In the genomic region with DNA sequence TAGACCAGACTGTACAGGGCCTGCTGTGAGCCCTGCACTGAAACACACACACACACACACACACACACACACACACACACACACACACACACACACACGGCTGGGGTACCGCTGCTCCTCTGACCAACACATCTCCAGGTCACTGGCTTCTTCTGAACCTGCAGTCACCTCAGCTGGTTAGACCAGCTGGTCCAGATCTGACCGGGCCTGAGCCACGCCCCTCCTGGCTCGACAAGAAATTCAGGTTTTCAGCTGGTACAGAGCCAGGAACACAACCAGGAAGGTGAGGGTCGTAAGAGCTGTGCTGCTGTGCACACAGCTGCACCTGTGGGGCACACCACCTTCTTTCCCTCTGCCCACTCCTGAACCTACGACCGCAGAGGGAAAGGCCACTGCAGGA, we compare ENCODE assay signal across 10 mouse cellular contexts. TPM values are rescaled to one million over a fixed set of nuclear protein-coding genes. Genes with fewer than 3 reads are reported as not detected.
DNase-seq lines count a peak whose midpoint lies in the region; ATAC-seq and TF ChIP-seq lines count a peak whose summit lies in the region.
"Had no signal": no experiment of that assay in that cellular context is flagged by ENCODE, and none has a peak within 500 bp of the region (broad histone marks: within the 10 kb centered on the region; RNA-seq: fewer than 3 reads in every experiment).

No protein-coding gene starts in this region.

- H3K4me3 ChIP-seq in E14TG2a.4 (replicated peaks; ENCODE audit: low read length) = peak overlapping the region; percentile 18
- no peak overlapping the region for H3K4me3 ChIP-seq in lung, postnatal 0 days (ENCODE audit: low read depth, low read length)

- no peak for TF ChIP-seq CTCF in E14TG2a.4 (conservative IDR thresholded peaks at IDR 0.05; ENCODE audit: low read length)
- TF ChIP-seq CTCF in lung, postnatal 0 days (IDR thresholded peaks at IDR 0.05) = no peak

- 28% methylated on average over 8 of the region's 8 CpGs for WGBS in lung, postnatal 0 days

- H3K9me3 ChIP-seq in E14TG2a.4 (ENCODE audit: low read length) = peaks cover 8% of the 10 kb centered on the region
- H3K9me3 ChIP-seq in lung, postnatal 0 days (ENCODE audit: low read length) = no peaks in the 10 kb centered on the region

- ATAC-seq in erythroblast, adult 5-6 weeks (replicated peaks; ENCODE audit: low FRiP score, poor library complexity, severe bottlenecking) = peak; percentile 48
- peak; percentile 60 for ATAC-seq in lung, postnatal 0 days

- peaks cover 90% of the 10 kb centered on the region for H3K4me1 ChIP-seq in E14TG2a.4 (replicated peaks; ENCODE audit: low read depth, low read length)
- H3K4me1 ChIP-seq in lung, postnatal 0 days (ENCODE audit: insufficient read depth, low read depth, low read length) = peaks cover 29% of the 10 kb centered on the region

- peak; percentile 69 for TF ChIP-seq EP300 in lung, postnatal 0 days (IDR thresholded peaks at IDR 0.05)

- H3K27me3 ChIP-seq in E14TG2a.4 (ENCODE audit: insufficient read depth, low read length) = no peaks in the 10 kb centered on the region
- no peaks in the 10 kb centered on the region for H3K27me3 ChIP-seq in lung, postnatal 0 days (replicated peaks; ENCODE audit: insufficient read depth, low read length)

- no peak overlapping the region for H3K9ac ChIP-seq in lung, postnatal 0 days (replicated peaks; ENCODE audit: low read depth)

- peak; percentile 87 for DNase-seq in kidney, postnatal 14 days
- peak; percentile 80 for DNase-seq in lung, postnatal 0 days (ENCODE audit: low spot score)
- no peak for DNase-seq in adrenal gland, adult 2 months
- DNase-seq in frontal cortex, postnatal 14 days (ENCODE audit: low spot score in 2 of 2) = no peak
- no peak for DNase-seq in thymus, postnatal 4 days
- no peak for DNase-seq in right cerebral cortex, adult 2 months (ENCODE audit: low spot score in 2 of 2)
- DNase-seq: adrenal gland, postnatal 14 days had no signal

- H3K4me2 ChIP-seq in lung, postnatal 0 days (replicated peaks; ENCODE audit: low read depth, low read length) = no peak overlapping the region

- peaks cover 42% of the 10 kb centered on the region for H3K36me3 ChIP-seq in E14TG2a.4 (ENCODE audit: insufficient read depth, low read length)
- H3K36me3 ChIP-seq in lung, postnatal 0 days (ENCODE audit: insufficient read depth, low read length) = no peaks in the 10 kb centered on the region

- H3K27ac ChIP-seq in lung, postnatal 0 days (ENCODE audit: low read length) = no peak overlapping the region

RNA-seq across cellular contexts. Expression of a gene that starts 13.2 kb away (rescaled TPM):
- 4.8 and 5.0 TPM in 2 replicates for total RNA-seq in erythroblast, adult 5-6 weeks (2015; ENCODE audit: low replicate concordance)
- 11.2 and 20.9 TPM in 2 replicates for total RNA-seq in erythroblast, adult 5-6 weeks (2017; ENCODE audit: low replicate concordance)
- polyA plus RNA-seq in lung, postnatal 0 days (2015; fragmentation: Nextera tagmentation; extraction: Ambion mirVana) = 0.12 and 0.14 TPM in 2 replicates
- total RNA-seq in adrenal gland, adult 2 months (2021) = 1 to 10 TPM in 1 of 2 experiments, under 1 TPM in 1; 0.17 to 5.7 TPM
- polyA plus RNA-seq in adrenal gland, adult 2 months (2012; rRNA removed) = 3.3 and 10.3 TPM in 2 replicates

RNA-seq across cellular contexts. Expression of a gene that starts 19.6 kb away (rescaled TPM):
- total RNA-seq in erythroblast, adult 5-6 weeks (2015; ENCODE audit: low replicate concordance) = 18.0 and 21.7 TPM in 2 replicates
- total RNA-seq in erythroblast, adult 5-6 weeks (2017; ENCODE audit: low replicate concordance) = 20.1 and 31.3 TPM in 2 replicates
- 5.0 and 5.2 TPM in 2 replicates for polyA plus RNA-seq in lung, postnatal 0 days (2015; fragmentation: Nextera tagmentation; extraction: Ambion mirVana)
- total RNA-seq in adrenal gland, adult 2 months (2021) = 1 to 10 TPM; 4.1 to 6.1 TPM
- polyA plus RNA-seq in adrenal gland, adult 2 months (2012; rRNA removed) = 8.4 and 11.2 TPM in 2 replicates

RNA-seq across cellular contexts. Expression of a gene that starts 39.2 kb away (rescaled TPM):
- total RNA-seq in erythroblast, adult 5-6 weeks (2015; ENCODE audit: low replicate concordance) = 4.4 and 12.7 TPM in 2 replicates
- 2.8 and 7.0 TPM in 2 replicates for total RNA-seq in erythroblast, adult 5-6 weeks (2017; ENCODE audit: low replicate concordance)
- polyA plus RNA-seq in lung, postnatal 0 days (2015; fragmentation: Nextera tagmentation; extraction: Ambion mirVana) = 7.1 and 8.4 TPM in 2 replicates
- 100 to 1,000 TPM; 140 to 146 TPM for total RNA-seq in adrenal gland, adult 2 months (2021)
- 136 and 180 TPM in 2 replicates for polyA plus RNA-seq in adrenal gland, adult 2 months (2012; rRNA removed)

RNA-seq across cellular contexts. Expression of a gene that starts 40.8 kb away (rescaled TPM):
- not detected in 2 replicates for total RNA-seq in erythroblast, adult 5-6 weeks (2015; ENCODE audit: low replicate concordance)
- not detected in 2 replicates for total RNA-seq in erythroblast, adult 5-6 weeks (2017; ENCODE audit: low replicate concordance)
- 0.23 and 0.44 TPM in 2 replicates for polyA plus RNA-seq in lung, postnatal 0 days (2015; fragmentation: Nextera tagmentation; extraction: Ambion mirVana)
- under 1 TPM in 1 of 2 experiments, not detected in 1; 0.78 TPM for total RNA-seq in adrenal gland, adult 2 months (2021)
- 0.19 and 0.20 TPM in 2 replicates for polyA plus RNA-seq in adrenal gland, adult 2 months (2012; rRNA removed)
- total RNA-seq: gastrocnemius, postnatal 36 days had no signal

Comparison
In these comparisons a context has a peak if more than half of its experiments do, and no peak if none do; other contexts are left out.
1. DNase-seq: peak in kidney, postnatal 14 days (single experiment) and lung, postnatal 0 days (single experiment); none in adrenal gland, adult 2 months (single experiment), frontal cortex, postnatal 14 days (0 of 2), thymus, postnatal 4 days (single experiment) and right cerebral cortex, adult 2 months (0 of 2).
2. RNA of a gene that starts 39.2 kb away (total RNA-seq): 140 to 146 TPM in adrenal gland, adult 2 months; 2.8 to 12.7 TPM in erythroblast, adult 5-6 weeks; every median in the first group is over 10 times any median in the second.